Mouse (Mus musculus): ENCODE measurements around the gene Shkbp1.

Shkbp1 gene

GRCm38 (mm10) chr7:27310996-27311535 lies 44.8 kb downstream of the Shkbp1 start:
- DNase-seq (ENCODE audit: low spot score in 2 of 2): no peak

DNA sequence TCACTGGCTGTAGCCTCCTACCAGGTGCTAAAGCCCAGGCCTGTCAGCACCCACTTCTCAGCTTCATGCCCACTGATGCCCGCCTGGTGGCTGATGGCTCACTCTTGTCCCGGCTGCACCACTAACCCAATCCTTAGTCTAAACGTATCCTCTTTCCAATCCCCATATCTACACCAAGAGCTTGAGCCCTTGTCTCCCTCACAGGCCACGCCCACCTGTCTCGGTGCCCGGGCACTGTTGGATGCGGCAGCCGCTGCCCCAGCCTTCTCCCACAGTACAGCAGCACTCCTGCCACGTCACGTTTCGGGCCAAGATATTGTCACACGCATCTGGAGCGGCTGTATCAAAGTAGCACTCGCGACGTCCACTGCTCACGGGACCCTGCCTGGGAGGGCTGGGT lies 45.5 kb downstream of the Shkbp1 start:
- DNase-seq (ENCODE audit: low spot score in 2 of 2): no peak

DNA sequence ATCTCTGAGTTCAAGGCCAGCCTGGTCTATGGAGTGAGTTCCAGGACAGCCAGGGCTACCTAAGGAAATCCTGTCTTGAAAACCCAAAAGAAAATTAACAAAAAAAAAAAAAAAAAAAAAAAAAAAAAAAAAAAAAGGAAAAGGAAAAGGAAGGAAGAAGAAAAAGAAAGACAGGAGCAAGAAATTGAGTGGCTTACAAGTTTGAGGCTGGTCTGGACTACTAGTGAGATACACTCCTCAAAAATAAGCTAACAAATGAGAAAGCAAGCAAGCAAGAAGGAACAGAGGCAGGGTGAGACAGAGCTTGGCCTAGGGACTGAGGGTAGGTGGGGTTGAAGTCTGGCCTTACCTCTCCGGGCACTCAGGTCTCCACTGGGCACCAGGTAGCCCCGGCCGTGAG lies 46.0 kb downstream of the Shkbp1 start:
- DNase-seq (ENCODE audit: low spot score in 2 of 2): no peak

DNA sequence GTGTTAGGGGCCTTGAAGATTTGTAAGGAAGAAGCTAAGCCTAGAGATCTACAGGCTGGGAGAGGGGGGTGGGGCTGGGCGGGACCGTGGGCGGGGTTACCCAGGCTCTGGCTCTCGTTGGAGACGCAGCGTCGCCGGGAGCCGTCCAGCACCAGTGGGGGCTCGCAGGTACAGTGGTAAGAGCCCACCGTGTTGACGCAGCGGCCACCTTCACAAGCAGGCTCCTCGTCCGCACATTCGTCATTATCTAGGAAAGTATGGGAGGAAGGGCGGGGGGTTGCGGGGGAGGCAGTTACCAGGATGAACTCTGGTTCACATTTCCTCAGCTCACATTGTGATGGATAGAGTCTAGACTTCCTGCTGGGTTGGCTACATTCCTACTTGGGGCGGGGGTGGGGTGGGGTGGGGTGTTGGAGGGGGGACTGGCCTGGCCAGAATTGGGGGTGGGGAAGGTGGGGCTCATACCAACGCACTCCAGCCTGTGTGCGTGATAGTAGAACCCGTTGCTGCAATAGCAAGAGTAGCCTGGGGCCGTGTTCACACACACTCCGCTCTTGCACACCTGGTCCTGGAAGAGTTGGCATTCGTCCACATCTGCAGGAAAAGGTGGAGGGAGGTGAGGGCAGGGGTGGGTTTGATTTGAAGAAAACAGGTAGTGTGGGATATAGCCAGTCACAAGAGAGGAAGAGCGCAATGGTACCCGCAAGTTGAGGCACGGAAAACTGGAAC lies 46.8 kb downstream of the Shkbp1 start:
- no peak for DNase-seq (ENCODE audit: low spot score in 2 of 2)

DNA sequence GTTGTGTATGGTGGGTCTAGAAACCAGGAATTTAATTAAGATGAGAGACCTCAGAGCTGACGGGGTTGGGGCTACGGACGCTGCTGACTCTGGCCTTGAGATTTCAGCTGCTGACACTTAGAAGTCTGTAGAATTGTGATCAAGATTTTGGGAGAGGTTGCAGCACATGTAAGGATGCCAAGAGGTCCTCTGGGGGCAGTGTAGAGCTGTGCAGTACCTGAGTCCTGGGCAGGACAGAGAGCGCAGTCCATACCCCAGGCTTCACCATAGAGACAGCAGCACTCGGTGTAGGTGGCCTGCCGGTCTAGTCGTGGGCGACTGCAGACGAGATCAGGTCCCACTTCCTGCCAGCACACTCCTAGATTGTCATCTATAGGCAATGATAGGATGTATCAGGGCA lies 48.3 kb downstream of the Shkbp1 start:
- DNase-seq (ENCODE audit: low spot score in 2 of 2): no peak

DNA sequence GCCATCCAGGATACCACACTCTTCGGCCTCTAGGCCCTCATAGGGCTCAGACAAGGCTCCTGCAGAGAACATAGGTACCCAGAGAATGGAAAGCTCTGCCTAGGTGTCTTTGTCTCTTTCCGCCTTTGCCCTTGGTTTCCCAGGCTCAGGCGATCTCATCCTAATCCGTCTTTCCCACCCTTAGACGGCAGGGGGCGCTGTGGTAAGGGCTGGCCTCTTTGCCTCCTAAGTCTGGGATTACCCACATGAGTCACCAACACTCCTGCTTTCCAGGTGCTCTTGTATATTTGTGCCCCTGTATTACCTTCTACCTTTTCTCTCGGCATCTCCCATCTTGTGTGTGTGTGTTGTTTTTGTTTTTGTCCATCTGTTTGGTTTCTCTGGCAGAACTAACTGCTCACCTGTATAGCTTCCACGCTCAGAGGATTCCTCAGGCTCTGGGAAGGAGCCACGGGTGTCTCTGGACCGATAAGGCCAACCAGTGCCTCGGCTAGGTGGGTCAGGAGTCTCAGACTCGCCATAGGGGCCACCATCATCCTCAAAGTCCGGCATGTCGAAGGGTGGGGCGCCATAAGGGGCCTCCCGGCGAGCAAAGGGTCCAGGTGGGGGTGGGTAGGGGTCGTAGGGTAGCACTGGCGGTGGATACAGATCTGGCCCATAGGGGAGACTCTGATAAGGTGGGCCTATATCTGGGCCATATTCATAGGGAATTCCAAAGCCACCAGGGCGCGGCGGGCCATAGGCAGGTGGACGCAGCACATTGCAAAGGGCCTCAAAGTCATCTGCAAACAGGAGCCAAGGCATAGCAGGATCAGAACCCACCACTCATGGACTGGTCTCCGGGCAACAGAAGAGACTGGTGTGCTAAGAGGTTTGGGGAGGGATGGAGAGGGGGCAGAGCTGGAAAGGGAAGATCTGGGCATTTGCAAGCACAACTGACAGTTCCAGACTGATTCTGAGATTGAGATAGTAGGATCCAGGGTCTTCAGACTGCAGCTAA lies 49.4 kb downstream of the Shkbp1 start:
- DNase-seq (ENCODE audit: low spot score in 2 of 2): peak in 1 of 2 experiments; percentile 56

DNA sequence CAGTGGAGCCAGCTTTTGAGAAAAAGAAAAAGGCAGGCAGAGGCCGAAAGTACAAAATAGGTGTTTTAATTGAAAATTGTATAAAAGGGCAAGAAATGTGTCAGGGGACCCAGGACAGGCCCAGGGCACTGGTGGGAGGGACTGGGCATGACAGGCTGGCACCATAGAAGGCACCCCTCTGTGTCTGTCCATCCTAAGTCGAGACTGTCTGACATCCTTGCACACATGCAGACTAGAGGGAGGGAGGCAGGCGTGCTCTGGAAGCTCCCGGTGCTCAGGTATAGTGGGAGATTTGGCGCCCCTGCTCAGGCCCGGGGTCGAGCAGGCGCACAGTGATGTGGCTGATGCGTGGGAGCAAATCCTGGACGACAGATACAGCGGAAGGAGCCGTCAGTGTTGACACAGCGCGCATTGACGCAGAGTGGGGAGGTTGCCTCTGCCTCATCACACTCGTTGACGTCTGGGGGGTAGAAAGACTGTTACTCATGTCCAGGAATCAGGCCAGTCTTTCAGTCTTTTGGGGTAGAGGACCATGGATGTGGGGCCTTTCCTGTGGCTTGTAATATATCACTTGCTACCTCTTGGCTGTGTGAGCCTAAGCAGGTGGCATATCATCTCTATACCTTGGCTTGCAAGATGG lies 50.6 kb downstream of the Shkbp1 start:
- DNase-seq (ENCODE audit: low spot score in 2 of 2): no peak

GRCm38 (mm10) chr7:27302172-27302571 lies 53.6 kb downstream of the Shkbp1 start:
- peak; percentile 29 to 69 for DNase-seq (ENCODE audit: low spot score in 2 of 2)

DNA sequence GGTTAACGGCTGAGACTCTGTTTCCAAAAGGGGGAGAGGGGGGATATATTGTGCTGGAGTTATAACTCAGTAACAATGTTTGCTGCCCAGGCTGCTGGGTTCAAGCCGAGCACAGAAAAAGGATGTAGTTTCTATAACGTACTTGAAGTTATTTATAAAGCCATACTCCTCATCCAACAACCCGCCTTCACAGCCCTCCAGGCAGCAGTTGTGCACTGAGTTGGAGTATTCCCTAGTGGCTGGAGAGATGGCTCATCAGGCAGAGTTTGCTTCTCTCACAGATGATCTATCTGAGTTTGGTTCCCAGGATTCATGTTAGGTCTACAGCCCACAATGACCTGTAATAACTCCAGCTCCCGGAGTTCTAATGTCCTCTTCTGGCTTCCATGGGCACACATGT lies 55.0 kb downstream of the Shkbp1 start:
- no peak for DNase-seq (ENCODE audit: low spot score in 2 of 2)

- no peak for DNase-seq (ENCODE audit: low spot score in 2 of 2)
Observed at GRCm38 (mm10) chr7:27300351-27300750, 55.5 kb downstream of the Shkbp1 start.

GRCm38 (mm10) chr7:27298816-27299215 lies 57.0 kb downstream of the Shkbp1 start:
- no peak for DNase-seq (ENCODE audit: low spot score in 2 of 2)

DNA sequence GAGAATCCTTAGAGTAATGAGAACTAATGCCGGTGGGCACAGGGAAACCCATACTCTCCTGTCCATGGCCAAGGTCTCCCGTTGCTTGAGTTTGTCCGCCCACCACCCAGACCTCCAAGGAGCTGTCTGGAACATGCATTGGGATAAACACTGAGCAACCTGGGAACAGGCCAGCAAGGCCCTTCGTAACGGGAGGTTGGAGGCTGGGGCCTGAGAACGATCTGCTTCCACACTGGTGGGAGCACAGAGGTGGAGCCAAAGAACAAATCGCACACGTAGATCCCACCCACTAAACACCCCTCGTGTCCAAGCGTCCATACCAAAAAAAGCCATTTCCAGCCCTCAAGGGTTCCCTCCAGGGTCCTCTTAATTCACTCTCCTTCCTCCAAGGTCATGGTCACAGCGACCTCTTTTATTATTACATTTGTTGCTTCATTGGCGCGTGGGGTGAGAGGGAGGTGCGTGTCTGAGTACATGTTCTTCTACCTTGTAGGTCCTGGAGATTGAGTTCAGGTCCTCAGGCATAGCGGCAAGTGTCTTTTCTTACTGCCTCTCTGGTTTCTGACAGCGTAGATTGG lies 57.7 kb downstream of the Shkbp1 start:
- DNase-seq (ENCODE audit: low spot score in 2 of 2): no peak

DNA sequence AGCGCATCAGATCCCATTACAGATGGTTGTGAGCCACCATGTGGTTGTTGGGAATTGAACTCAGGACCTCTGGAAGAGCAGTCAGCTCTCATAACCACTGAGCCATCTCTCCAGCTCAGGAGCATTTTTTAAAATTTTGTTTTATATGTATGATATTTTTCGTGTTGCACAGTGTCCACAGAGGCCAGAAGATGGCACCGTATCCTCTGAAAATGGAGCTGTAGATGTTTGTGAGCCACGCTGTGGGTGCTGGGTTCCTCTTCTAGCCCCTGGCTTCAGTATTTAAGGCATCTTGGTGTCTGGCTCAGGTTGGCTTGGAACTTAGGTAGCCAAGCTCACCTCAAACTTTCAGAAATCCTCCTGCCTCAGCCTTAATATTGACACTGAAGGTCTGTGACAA lies 59.3 kb downstream of the Shkbp1 start:
- DNase-seq (ENCODE audit: low spot score in 2 of 2): no peak

DNA sequence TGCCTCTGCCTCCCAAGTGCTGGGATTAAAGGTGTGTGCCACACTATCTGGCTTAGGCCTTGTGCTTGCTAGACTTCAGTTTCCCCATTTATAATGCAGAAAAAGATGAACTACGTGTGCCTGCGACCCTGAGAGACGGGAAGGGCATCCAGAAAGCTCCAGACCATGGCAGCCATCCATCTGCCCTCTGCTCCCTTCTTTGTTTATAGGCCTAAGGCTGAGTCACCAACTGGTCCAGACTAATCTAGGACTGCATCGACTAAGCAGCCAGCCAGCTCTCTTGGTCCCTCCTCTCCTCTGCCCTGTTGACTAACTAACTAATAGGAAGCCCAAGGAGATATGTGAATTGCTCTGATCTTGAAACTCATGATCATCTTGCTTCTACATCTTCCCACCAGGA lies 59.9 kb downstream of the Shkbp1 start:
- DNase-seq (ENCODE audit: low spot score in 2 of 2): no peak

All from spleen, postnatal 10 days (tissue).